Mouse (Mus musculus): Measurements from ENCODE around the gene Ranbp10. TPM values are rescaled to one million over a fixed set of nuclear protein-coding genes. Genes with fewer than 3 reads are reported as not detected.

Ranbp10 gene
- polyA plus RNA-seq, 2 experiments, result 37.0 to 60.6 TPM

DNA sequence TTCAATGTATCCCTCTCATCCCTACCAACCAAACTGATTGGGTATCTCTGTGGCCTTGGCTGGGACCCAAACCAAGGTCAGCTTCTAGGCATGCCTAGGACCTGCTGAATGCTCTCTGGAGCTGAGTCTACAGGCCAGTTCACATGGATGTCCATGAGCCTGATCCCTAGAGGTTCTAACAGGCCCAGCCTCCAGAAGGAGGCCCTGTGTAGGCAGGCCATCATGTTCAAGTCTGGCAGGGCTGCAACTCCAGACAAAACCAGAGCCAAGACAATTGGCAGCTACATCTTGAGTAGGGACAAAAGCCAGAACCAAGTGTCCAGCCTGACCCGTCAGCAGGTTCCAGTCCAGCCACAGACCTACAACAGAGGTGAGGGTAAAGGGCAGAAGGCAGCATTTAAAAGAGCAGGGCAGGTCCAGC lies 53.7 kb downstream of the Ranbp10 start:
- ATAC-seq (ENCODE audit: insufficient read depth), result no peak
- DNase-seq (ENCODE audit: low read depth in 3 of 3, low spot score in 3 of 3), result no peak
- Histone ChIP-seq H3K36me3 (replicated peaks; ENCODE audit: control insufficient read depth, insufficient read depth, low read depth) (peaks cover 100% of the 10 kb centered on the region), H3K27me3 (ENCODE audit: control insufficient read depth, insufficient read depth, low read length) (no peaks in the 10 kb centered on the region), H3K9ac (replicated peaks) (no peak overlapping the region), H3K4me2 (ENCODE audit: low read depth) (no peak overlapping the region), H3K9me3 (ENCODE audit: control insufficient read depth, low read length) (no peaks in the 10 kb centered on the region), H3K4me1 (replicated peaks; ENCODE audit: control insufficient read depth in 2 of 2, insufficient read depth in 2 of 2, low read length in 1 of 2) (no peaks in the 10 kb centered on the region), H3K27ac (no peak overlapping the region), H3K4me3 (ENCODE audit: insufficient read depth in 1 of 2, low read depth in 2 of 2, low read length in 2 of 2) (no peak overlapping the region)
- WGBS (ENCODE audit: insufficient replicate concordance), result 96% methylated on average over 1 of the region's 1 CpGs
- TF ChIP-seq EP300 (IDR thresholded peaks at IDR 0.05; ENCODE audit: low read depth) (no peak), CTCF (IDR thresholded peaks at IDR 0.05; ENCODE audit: low read depth) (no peak)

DNA sequence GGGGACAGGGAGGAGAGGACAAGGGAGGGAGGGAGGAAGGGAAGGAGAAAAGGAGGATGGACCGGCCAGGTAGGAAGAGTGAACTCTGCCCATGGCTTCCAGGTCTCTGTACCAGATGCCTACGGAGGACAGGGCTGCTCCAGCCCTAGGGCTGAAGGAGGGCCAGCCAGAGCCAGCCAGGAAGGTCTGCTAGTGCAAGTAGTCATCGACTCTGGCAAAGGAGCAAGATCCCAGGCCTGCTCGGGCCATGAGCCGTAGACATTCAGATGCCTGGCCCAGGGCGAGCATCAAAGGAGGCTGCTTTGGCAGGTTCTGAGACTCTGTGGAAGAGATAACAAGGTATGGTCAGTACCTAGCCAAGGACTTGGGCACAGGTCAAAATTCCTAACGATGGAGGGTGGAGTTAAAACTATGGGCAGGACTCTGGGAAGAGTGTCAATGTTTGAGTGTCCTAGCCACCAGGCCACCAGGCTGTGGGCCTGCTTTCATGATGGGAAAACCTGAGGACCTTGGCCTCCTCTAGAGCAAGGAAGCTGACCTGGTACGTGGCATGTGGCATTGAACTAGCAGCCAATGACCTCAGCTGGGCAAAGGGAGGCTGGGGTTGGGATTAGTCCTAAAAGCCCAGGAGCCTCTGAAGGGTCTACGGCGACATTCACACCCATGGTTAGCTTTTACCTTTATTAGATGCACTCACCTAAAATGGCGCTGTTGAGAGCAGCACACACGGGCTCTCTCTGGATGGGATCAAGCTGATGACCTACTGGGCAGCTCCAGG lies 55.6 kb downstream of the Ranbp10 start:
- WGBS (ENCODE audit: insufficient replicate concordance), result 94% methylated on average over 12 of the region's 12 CpGs
- no peak overlapping the region for H3K9ac ChIP-seq (replicated peaks)
- no peak overlapping the region for H3K4me2 ChIP-seq (ENCODE audit: low read depth)
- H3K27me3 ChIP-seq (ENCODE audit: control insufficient read depth, insufficient read depth, low read length), result no peaks in the 10 kb centered on the region
- TF ChIP-seq EP300 (IDR thresholded peaks at IDR 0.05; ENCODE audit: low read depth), result no peak
- no peak for TF ChIP-seq CTCF (IDR thresholded peaks at IDR 0.05; ENCODE audit: low read depth)
- no peak overlapping the region for H3K27ac ChIP-seq
- no peak for DNase-seq (ENCODE audit: low read depth in 3 of 3, low spot score in 3 of 3)
- H3K4me1 ChIP-seq (replicated peaks; ENCODE audit: control insufficient read depth in 2 of 2, insufficient read depth in 2 of 2, low read length in 1 of 2), result no peaks in the 10 kb centered on the region
- no peak overlapping the region for H3K4me3 ChIP-seq (ENCODE audit: insufficient read depth in 1 of 2, low read depth in 2 of 2, low read length in 2 of 2)
- peaks cover 93% of the 10 kb centered on the region for H3K36me3 ChIP-seq (replicated peaks; ENCODE audit: control insufficient read depth, insufficient read depth, low read depth)
- no peak for ATAC-seq (ENCODE audit: insufficient read depth)
- H3K9me3 ChIP-seq (ENCODE audit: control insufficient read depth, low read length), result no peaks in the 10 kb centered on the region

DNA sequence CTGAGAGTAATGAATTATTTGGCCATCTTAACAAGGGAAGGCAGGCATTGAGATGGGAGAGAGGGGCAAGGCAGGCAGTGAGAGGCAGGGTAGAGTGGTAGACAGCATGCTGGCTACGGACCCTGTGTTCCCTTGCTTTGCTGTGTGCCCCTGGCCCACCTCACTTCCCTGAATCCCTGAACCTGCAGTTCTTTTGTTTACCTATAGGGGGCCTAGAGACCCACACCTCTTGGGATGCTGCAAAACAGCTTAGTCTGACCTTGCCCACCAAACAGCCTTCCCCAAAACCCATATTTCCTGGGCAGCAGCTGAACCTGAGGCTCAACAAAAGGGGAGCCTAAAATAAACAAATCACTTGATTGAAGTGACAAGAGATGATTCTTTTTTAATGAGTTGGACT lies 56.5 kb downstream of the Ranbp10 start:
- Histone ChIP-seq H3K9ac (replicated peaks) (no peak overlapping the region), H3K4me2 (ENCODE audit: low read depth) (no peak overlapping the region), H3K9me3 (ENCODE audit: control insufficient read depth, low read length) (no peaks in the 10 kb centered on the region), H3K27me3 (ENCODE audit: control insufficient read depth, insufficient read depth, low read length) (no peaks in the 10 kb centered on the region), H3K4me3 (ENCODE audit: insufficient read depth in 1 of 2, low read depth in 2 of 2, low read length in 2 of 2) (no peak overlapping the region), H3K27ac (no peak overlapping the region), H3K4me1 (replicated peaks; ENCODE audit: control insufficient read depth in 2 of 2, insufficient read depth in 2 of 2, low read length in 1 of 2) (no peaks in the 10 kb centered on the region), H3K36me3 (replicated peaks; ENCODE audit: control insufficient read depth, insufficient read depth, low read depth) (peaks cover 83% of the 10 kb centered on the region)
- ATAC-seq (ENCODE audit: insufficient read depth) (no peak), DNase-seq (ENCODE audit: low read depth in 3 of 3, low spot score in 3 of 3) (no peak)
- no peak for TF ChIP-seq EP300 (IDR thresholded peaks at IDR 0.05; ENCODE audit: low read depth)
- TF ChIP-seq CTCF (IDR thresholded peaks at IDR 0.05; ENCODE audit: low read depth), result peak; percentile 80
- 65% methylated on average over 1 of the region's 1 CpGs for WGBS (ENCODE audit: insufficient replicate concordance)

DNA sequence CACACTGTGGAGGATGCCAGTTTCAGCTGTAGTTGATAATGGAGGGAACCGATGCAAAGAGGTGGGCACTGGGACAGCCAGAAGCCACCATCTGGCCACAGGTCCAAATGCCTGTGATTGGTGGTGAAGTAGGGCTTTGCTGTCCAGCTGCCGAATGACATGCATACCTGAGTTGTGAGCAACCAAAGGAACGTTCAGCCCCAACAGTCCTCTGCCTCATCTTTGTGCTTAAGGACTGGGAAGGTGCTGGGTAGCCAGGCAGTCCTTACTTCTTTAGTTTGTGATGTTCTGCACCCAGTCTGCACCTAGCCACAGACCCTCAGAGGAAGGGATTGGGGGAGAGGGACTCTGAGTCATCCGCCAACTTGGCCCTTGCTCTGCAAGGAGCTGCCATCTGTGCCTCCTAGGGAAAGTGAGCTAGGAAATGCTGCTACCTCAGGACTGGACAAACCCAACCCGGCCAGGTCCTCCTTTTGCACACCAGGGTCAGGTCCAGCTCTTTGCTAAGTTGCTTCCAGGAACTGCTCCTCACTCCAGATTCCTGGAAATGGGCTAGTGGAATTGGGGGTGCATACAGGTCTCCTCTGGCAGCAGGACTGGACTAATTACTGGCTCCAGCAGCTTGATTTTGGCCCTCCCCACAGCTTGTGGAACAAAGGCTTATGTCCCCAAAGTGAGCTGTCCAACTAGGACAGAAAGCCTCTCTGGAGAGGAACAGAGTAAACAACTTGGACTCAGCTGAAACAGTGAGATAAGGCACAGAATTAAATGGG lies 58.5 kb downstream of the Ranbp10 start:
- WGBS (ENCODE audit: insufficient replicate concordance), result 91% methylated on average over 5 of the region's 5 CpGs
- DNase-seq (ENCODE audit: low read depth in 3 of 3, low spot score in 3 of 3), result no peak
- Histone ChIP-seq H3K36me3 (replicated peaks; ENCODE audit: control insufficient read depth, insufficient read depth, low read depth) (peaks cover 63% of the 10 kb centered on the region), H3K4me2 (ENCODE audit: low read depth) (no peak overlapping the region), H3K4me3 (ENCODE audit: insufficient read depth in 1 of 2, low read depth in 2 of 2, low read length in 2 of 2) (no peak overlapping the region), H3K27ac (no peak overlapping the region), H3K9ac (replicated peaks) (no peak overlapping the region), H3K27me3 (ENCODE audit: control insufficient read depth, insufficient read depth, low read length) (no peaks in the 10 kb centered on the region), H3K9me3 (ENCODE audit: control insufficient read depth, low read length) (no peaks in the 10 kb centered on the region), H3K4me1 (replicated peaks; ENCODE audit: control insufficient read depth in 2 of 2, insufficient read depth in 2 of 2, low read length in 1 of 2) (no peaks in the 10 kb centered on the region)
- ATAC-seq (ENCODE audit: insufficient read depth), result no peak
- TF ChIP-seq CTCF (IDR thresholded peaks at IDR 0.05; ENCODE audit: low read depth) (no peak), EP300 (IDR thresholded peaks at IDR 0.05; ENCODE audit: low read depth) (no peak)
